Mouse (Mus musculus) neutrophil, adult 5-6 weeks (primary cell): ENCODE data around the gene Wdr24. TPM values are rescaled to one million over a fixed set of nuclear protein-coding genes. Genes with fewer than 3 reads are reported as not detected.

Experiments used
- ATAC-seq: fragments of 151-379, 151-347 bp; 2 replicates; pipeline ENCODE4 v1.8.0; 2017; ENCODE audit warnings: mild to moderate bottlenecking, moderate TSS enrichment; ENCODE audit not compliant: insufficient number of reproducible peaks, poor library complexity, low FRiP score, severe bottlenecking; ENCODE audit errors: extremely low read depth
- total RNA-seq: library from RNA; stranded (forward); fragments of 200-1000 nt; gene quantifications from 2 replicates; pipeline ENCODE4 v1.2.3, GENCODE M21; 2017

The Wdr24 gene
- 12.9 and 13.4 TPM in 2 replicates for total RNA-seq

DNA sequence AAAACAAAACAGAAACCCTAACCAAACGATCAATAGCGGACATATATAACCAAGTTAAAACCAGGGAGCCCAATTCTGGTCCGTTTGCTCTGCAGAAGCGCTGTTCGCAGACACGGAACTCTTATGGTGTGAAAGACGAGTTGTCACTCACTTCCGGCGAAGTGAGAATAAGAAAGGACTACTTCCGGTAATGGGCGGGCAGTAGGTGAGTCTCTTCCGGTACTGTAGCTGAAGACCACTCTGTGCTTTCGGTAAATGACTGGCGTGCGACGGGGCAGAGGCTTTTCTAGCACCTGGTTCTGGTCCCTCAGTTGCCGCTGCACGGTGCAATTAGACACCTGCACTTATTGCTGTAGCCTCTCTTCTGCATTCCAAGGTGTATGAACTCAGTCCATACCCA is at the start of gene Wdr24:
Gene Wdr24 (plus strand): TSS at position 176 of the 400 bp plus-strand sequence.
- peak; percentile 76 for ATAC-seq

DNA sequence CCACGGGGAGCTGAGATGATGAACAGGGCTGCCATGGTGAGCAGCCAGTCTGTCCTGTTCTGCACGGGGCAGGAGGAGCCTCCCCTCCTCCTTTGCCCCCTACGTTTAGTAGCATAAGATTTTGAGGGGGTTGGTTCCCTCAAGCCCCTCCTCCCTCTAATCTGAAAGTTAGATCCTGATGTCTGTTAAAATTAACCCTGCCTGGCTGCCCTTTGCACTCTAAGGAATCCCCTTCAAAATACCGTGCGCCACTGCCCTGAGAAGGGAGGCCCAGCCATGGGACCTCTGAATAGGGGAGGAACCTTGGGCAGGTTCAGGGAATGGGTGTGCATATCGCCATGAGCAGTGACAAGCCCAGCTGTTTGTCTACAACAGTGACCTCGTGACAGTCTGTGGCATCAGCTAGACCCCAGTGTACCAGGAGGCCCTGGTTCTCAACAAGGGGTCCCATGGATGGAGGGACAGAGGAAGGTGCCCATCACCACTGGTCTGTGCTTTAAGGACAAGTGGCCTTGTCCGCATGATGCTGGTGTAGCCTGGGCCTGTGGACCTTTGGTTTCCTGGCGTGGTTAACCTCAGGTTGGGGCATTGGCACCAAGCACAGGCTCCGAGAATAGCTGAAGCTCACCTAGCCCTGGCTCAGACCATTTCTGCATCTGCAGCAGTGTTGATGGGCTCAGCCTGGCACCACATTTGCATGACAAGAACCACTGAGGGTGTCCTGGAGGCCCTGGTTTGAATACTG is 47.9 kb upstream of the Wdr24 start:
- no peak for ATAC-seq

DNA sequence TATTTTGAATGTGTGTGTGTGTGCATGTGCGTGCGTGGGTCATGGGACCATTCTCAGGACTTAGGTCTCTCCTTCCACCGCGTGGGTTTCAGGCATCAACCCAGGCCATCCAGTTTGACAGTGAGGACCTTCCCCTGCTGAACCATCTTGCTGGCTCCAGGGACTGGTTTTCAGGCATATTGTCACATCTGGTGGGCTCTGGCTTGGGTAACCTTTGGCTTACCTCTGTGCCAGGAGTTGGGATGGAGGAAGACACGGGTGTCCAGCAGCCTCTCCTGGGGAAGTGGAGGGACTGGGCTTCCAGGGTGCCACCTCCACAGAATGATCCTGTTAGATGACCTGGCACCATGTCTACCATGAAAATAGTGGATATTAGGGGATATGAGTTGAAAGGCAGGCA is 45.5 kb upstream of the Wdr24 start:
- no peak for ATAC-seq

DNA sequence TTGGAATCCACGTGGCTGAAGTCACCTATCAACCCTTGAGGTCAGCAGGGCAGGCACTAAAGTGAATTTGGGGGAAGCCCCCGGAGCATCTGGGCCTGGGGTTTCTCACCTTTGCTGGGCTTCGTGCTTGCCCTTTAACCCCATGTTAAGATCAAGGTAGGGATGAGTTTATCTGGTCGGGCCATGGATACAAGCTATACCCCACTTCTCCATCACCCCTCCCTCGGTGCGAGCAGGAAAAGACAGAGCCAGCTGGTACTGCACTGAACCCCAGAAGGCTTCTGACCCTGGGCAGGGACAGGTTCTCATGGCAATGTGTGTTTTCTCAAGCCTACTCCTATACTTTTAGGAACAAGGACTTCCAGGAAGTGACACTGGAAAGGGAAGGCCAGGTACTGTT is 42.1 kb upstream of the Wdr24 start:
- no peak for ATAC-seq

DNA sequence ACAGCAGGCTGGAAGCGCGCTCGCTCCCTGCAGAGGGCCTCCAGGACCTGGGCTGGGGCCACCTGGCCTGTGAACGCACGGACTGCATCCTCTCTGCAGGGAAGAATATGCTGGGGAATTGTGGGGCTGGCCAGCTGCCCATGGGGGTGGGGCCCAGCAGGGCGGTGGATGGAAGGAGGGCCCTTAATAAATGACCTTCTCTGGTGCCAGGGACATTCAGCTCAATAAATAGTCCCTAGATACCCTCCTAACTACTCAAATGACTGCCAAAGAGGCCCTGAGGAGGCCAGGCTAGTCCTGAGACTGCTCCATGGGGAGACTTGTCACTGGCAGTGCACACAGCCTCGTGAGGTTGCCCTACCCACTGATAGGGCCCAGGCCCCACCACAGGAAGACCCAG is 40.3 kb upstream of the Wdr24 start:
- ATAC-seq, result no peak

DNA sequence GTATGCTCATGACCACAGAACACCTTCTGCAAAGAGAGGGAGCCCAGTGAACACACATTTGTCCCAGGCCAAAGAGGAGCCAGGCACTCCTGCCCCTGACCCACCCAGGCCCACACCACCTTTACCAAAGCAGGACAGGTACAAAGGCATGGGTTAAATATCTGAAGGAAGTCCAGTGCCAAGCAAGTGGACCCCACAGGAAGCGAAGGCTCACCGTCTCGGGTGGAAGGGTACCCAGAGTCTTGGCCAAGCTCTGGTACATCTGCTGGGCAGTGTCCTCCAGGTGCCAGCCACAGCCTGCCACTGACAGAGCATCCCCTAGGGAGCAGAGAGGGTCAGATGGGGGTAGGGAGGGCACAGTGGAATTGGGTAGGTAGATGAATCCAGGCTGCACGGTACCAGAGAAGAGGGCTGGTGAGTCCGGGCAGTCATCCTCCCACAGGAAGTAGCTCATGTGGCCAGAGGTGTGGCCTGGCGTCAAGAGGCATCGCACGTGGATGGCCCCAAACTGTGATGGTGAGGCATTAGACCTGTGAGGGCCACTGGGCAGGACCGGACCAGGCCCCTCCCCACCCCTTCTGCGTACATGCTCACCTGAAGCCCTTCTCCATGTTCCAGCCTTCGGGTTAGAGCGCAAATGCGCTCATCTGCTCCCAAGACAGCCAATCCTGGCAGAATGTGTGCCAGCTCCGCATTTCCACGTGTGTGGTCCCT is 39.4 kb upstream of the Wdr24 start:
- ATAC-seq, result no peak

DNA sequence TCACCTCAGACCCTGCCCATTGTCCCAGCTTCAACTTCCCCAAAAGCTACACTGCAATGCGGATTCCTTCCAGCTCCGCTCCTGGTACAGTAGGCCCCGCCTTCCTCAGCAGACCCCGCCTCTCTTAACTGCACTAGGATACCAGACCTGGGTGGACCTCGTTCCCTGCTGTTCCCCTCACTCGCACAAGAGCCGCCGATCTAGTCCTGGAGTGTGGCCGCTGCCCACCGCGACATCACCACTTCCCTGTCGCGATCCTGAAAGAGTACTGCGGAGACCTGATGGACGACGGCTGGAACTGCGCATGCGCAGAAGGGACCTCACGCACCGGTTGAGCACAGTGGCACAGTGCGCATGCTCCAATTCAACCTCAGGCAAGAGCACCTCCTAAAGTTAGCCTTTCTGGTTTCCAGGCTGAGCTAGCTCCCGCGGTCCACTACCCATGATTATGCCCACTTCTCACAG is 38.1 kb upstream of the Wdr24 start, which contains the start of gene Haghl:
Gene Haghl (minus strand): TSS at position 393 of the 465 bp plus-strand sequence.
- ATAC-seq, result peak; percentile 77

DNA sequence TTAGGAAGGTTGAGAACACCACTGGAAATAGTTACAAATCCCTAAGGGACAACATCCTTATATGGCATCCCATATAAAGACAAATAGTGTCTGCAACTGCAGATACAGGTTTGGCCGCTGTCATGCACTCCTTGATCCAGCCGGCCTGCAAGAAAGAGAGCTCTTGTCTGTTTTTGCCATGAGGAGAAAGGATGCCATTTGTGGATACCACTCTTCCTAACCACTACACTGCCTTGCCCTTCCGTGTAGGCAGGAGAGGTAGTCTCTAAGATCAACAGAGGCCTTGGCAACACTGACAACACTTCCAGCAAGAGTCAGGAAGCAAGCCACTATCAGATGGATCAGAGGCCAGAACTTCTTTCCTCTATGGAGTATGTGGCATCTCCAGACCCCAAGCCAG is 37.1 kb upstream of the Wdr24 start, which contains the start of gene Ccdc78:
Gene Ccdc78 (plus strand): TSS at position 301 of the 400 bp plus-strand sequence.
- no peak for ATAC-seq

DNA sequence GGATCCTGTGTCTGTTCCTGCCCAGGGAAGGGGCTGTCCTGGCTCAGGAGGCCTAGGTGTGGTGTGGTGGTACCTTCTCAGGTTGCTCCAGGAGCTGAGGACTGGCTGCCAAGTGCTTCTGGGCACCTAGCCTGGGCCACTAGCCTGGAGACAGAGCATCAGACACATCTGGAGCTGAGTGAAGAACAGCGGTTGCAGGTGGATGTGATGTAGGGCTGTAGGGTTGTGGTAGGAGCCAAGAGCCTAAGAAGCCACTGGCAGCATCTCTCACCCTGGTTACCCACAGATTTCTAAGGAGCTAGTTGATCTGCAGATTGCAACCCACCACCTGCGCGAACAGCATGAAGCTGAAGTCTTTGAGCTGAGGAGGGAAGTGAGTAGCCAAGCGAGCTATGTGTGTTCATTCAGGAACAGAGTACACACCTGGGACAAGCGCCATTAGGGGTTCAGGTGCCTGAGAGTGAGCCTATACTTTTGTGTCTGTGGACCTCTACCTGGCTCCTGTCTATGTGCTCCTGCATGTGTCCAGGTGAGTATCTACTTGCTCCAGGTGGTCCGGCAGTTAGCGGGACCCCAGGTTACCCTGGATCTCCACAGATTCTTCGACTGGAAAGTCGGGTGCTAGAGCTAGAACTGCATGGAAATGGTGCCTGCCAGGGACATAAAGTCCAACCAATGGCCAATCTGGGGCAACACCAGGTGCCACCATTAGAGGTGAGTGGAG is 36.5 kb upstream of the Wdr24 start:
- ATAC-seq, result no peak

DNA sequence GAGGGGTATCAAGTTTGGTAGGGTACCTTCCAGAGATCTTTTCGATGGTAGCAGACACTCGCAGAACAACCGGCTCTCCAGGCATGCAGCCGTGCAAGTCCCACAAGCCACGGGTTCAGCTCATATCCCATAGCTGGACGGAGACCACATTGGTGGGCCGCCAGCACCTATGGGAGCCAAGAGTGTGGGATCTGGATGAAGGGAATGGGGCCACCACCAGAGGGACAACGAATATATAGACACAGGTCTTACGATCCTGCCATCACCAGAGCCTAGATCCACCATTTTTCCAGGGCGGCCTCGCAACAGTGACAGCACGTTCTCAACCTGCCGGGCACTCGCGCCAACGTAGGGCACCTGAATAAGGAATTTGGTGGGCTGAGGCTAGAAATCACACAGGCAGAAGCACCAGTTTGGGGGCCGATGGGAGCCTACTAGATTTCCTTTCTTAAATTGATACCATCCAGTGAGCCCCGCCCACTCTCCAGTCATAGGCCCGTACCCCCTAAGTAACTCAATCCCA is 32.0 kb upstream of the Wdr24 start:
- ATAC-seq, result no peak

DNA sequence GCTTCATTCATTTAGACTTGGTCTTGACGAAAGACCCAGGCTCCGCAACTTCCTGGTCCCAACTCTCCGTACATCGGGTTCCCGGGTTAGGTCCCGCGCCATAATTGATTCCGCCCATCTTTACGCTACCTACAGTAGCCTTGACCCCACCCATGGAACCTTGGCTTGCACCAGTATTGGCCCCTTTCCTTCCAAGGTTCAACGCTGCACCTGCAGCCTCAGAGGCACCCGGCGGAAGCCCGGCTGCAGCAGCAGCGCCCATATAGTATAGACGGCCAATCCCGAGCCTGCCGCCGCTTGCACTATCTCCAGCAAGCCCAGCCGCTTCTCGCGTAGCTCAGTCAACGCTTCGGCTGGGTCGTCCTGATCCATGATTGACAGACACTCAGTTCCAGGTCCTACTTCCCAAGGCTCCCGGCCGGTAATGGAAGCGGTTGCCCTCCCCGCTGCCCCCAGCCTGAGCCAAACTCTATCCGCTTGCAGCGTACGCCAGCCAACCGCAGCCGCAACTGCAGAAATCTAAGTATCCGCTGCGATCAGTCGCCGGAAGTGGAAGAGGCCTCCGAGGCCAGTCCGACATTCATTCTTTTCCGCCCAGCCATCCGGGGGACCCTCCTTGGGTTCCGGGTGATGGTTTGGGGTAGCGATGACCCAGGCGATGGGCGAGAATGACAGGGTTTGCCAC is 31.4 kb upstream of the Wdr24 start:
- ATAC-seq, result peak; percentile 65

DNA sequence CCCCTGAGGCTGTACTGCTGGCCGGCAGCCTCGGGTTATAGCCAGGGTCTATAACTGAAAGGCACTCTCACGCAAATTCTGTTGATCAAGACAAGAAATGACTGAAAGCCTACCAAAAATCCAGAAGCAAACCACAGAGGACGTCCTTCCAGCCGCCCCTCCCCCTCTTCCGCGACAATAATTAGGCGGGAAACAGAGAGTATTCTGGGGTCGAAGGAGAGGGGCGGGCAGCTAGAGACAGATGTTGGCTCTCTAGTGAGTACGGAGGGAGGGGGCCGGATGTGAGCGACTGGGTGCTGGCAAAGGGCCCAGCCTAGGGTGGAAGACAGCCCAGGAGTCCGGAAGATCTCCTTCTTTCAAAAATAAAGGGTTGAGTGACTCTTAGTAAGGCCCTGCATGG is 30.8 kb upstream of the Wdr24 start, which contains the start of gene Fam173a:
Gene Fam173a (minus strand): TSS at position 287 of the 400 bp plus-strand sequence.
- ATAC-seq, result peak; percentile 33; the same call in 1 of the 2 replicates

DNA sequence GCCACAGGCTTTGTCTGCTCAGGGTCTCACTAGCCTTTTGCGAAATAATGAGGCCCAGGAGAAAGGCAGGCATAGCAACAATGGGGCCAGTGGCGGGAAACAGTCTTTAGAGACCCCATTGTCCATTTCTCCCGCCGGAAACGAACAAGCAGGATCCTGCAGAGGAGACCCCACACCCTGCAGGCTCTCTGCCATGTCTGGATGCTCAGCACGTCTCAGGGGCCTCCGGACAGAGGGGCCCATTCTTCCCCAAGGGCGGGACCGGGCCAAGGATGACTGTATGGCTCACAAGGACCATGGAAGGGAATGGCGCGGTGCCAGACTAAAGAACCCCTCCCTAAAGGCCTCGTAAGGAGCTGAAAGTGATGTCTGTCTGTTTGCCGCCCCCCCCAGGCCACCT is 29.2 kb upstream of the Wdr24 start:
- no peak for ATAC-seq

DNA sequence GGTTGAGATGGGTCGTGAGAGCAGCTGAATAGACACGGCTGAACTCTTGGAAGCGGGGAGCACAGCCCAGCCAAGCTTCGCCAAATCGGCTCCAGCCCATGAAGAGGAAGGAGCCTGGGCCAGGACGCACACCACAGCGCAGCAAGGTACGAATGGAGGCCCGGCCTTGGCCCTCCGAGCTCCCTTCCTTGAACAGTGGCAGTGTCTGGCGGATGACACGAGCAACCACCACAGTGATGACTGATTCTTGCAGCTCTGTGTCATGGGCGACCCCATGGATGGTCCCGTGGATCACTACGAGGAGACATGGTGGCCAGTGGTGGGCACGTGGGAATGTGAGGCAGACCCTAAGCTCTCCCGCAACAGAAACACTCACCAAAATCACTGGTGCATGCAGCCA is 28.4 kb upstream of the Wdr24 start:
- no peak for ATAC-seq

DNA sequence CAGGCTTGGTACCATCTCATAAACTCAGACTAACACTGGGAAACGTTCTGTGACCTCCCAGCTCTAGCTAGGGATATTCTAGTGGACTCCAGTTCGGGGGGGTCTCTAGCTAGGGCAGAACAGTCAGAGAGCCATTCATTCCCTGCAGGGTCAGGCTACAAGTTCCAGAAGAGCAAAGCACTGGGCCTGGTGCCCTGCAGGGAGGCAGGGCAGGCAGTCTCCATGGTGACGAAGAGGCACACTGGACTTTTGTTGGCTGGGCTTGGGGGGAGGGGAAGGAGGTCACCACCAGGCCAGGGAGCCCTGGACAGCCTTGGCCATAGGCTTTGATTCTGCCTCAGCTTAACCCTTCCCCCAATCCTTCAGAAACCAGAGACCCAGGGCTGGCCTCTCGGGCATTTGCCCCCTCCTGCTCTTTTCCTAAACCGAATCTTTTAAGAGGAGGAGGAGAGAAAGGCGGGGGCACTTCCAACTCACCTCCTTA is 27.8 kb upstream of the Wdr24 start, which contains the start of gene AC134908.4:
Gene AC134908.4 (minus strand): TSS at position 51 of the 484 bp plus-strand sequence.
- no peak for ATAC-seq

DNA sequence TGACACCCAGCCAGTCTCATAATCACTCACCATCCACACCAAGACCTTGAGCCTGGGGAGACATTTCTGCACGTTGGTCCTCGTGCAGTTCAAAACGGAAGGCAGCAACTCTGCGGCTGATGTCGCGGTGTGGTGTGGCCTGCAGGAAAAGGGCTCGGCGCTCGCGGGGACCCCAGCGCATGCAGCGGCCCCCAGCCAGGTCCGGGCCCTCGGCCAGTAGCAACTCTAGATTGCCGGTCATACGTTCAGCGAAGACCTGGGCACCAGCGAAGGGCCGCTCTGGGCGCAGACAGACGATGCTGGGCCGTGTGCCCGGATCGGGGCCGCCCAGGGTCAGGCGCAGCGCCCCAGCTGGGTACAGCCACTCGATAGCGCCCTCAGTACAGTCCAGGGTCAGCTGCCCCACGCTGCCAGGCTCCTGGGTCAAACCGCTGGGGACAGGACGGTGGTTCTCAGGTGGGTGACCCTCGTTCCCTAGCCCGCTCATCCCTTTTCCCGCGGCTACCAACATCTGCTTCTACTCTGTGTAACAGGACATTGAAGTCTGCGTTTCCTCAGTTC is 27.1 kb upstream of the Wdr24 start:
- no peak for ATAC-seq

DNA sequence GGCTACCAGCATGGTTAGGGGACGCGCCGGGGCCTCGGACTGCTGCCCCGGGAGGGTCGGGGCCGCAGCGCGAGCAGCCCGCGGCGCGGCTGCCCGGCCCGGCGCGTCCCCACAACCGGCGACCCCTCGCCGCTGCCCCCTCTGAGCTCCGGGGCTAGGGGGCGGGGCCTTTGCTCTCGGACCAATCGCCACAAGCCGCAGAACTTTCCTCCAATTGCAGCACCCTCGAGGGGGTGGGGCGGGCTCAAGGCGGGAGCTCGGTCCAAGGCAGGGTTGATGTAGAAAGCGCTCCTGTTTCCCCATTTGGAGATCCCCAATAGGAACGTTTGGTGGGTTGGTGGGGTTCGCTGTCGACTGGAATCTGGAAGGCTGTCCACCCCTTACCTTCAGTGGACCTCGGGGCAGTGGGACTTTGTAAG is 26.5 kb upstream of the Wdr24 start, which contains the start of gene Metrn:
Gene Metrn (minus strand): TSS at position 186 of the 419 bp plus-strand sequence.
- peak; percentile 59; the same call in 1 of the 2 replicates for ATAC-seq

DNA sequence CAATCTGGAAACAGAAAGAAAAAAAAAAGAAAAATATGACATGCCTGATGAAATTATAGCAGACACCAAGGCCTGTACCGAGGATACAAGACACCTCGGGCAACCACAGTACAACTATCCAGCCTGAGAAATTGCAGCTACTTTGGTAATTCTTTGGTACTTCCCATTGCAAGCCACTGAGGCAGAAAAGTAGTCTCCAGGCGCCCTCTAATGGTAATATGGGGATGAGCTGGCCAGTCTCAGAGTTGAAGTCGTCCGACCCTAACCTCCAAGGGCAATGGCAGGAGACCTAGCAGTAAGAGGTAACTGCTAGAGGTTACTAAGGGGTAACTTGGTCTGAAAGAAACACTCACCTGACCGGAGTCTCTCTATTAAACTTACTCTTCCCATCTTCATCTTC is 22.4 kb upstream of the Wdr24 start:
- ATAC-seq, result peak; percentile 88
